Mouse (Mus musculus) liver, embryonic 18 days (tissue): ENCODE results near the gene Pex12. TPM values are rescaled to one million over a fixed set of nuclear protein-coding genes. Genes with fewer than 3 reads are reported as not detected.

Source experiments
- polyA plus RNA-seq: library from polyadenylated mRNA; depleted of rRNA; stranded (reverse); fragments of >200 nt; gene quantifications from 2 replicates; pipeline ENCODE4 v1.2.3, GENCODE M21; 2012; rRNA removed

Gene Pex12
- polyA plus RNA-seq: 4.5 and 4.9 TPM in 2 replicates

GRCm38 (mm10) chr11:83302526-83303251 lies at the start of gene Pex12:
Pex12 (minus strand) TSS chr11:83302586.

GRCm38 (mm10) chr11:83298225-83299195 lies 3.9 kb downstream of the Pex12 start, which contains the start of gene Ap2b1:
Ap2b1 (plus strand) TSS chr11:83299024.

GRCm38 (mm10) chr11:83286566-83286965 lies 15.8 kb downstream of the Pex12 start, which contains the start of gene Slfn14:
Slfn14 (minus strand) TSS chr11:83286726.

Other genes with a start within 250 kb of the Pex12 start
- gene Slfn2, start 237.5 kb downstream of the Pex12 start, polyA plus RNA-seq: 18.0 and 19.1 TPM in 2 replicates
- 6.7 and 7.1 TPM in 2 replicates for gene Slfn1, start 185.7 kb downstream of the Pex12 start, polyA plus RNA-seq
- gene Slfn4, start 127.4 kb downstream of the Pex12 start, polyA plus RNA-seq: 22.5 and 26.4 TPM in 2 replicates
- 1.6 and 1.8 TPM in 2 replicates for gene Slfn3, start 111.3 kb downstream of the Pex12 start, polyA plus RNA-seq
- gene Slfn14, start 15.9 kb downstream of the Pex12 start, polyA plus RNA-seq: 10.2 and 11.4 TPM in 2 replicates
- 10.6 and 11.5 TPM in 2 replicates for gene Ap2b1, start 3.6 kb downstream of the Pex12 start, polyA plus RNA-seq
- gene Rasl10b, start 106.6 kb upstream of the Pex12 start, polyA plus RNA-seq: 0.05 and 0.07 TPM in 2 replicates
- gene Gas2l2, start 126.9 kb upstream of the Pex12 start, polyA plus RNA-seq: 0.01 TPM in 1 of 2 replicates, not detected in the other
- gene 1700020L24Rik, start 135.1 kb upstream of the Pex12 start, polyA plus RNA-seq: 5.3 and 7.1 TPM in 2 replicates
- 0.37 and 0.45 TPM in 2 replicates for gene Mmp28, start 160.5 kb upstream of the Pex12 start, polyA plus RNA-seq
- 24.8 and 30.1 TPM in 2 replicates for gene Taf15, start 170.5 kb upstream of the Pex12 start, polyA plus RNA-seq
- gene Heatr9, start 219.6 kb upstream of the Pex12 start, polyA plus RNA-seq: 0.01 TPM in 1 of 2 replicates, not detected in the other
- gene Ccl5, start 227.9 kb upstream of the Pex12 start, polyA plus RNA-seq: 3.7 and 6.4 TPM in 2 replicates